Mouse (Mus musculus): ENCODE results near the gene Baiap2. TPM values are rescaled to one million over a fixed set of nuclear protein-coding genes. Genes with fewer than 3 reads are reported as not detected.

The Baiap2 gene
- total and polyA plus RNA-seq, 3 experiments: 3.4 to 6.7 (median 6.1) TPM

DNA sequence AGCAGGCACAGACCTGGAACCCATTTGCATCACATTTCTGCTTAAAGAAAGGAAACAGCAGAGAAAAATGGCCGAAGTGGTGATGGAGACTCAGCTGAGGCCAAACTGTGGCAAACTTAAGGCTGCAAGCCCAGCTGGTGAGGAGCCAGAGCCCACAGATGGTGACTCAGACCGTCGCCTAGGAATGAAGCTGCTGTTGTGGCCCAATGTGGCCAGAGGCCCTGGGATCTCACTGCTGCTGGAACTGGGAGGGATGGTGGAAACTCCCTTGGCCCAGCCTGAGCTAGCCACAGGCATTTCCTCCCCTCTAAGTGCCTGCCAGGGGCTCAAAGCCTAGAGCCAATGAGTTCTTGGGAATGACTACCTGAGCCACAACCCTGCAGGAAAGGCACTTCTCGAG, 9.4 kb upstream of the Baiap2 start (continued):
- TF ChIP-seq MEF2A (IDR thresholded peaks at IDR 0.05; ENCODE audit: borderline replicate concordance, low read depth, low read length) (no peak), NRF1 (IDR thresholded peaks at IDR 0.05; ENCODE audit: low read depth, low read length) (0 out of 2 replicates have a peak, but pooled peaks have one; percentile 3), MXI1 (IDR thresholded peaks at IDR 0.05; ENCODE audit: low read depth, low read length) (no peak), MAFK (IDR thresholded peaks at IDR 0.05; ENCODE audit: insufficient replicate concordance, low read length) (0 out of 2 replicates have a peak, but pooled peaks have one; percentile 9), ZNF384 (IDR thresholded peaks at IDR 0.05; ENCODE audit: low read depth, low read length) (no peak)

DNA sequence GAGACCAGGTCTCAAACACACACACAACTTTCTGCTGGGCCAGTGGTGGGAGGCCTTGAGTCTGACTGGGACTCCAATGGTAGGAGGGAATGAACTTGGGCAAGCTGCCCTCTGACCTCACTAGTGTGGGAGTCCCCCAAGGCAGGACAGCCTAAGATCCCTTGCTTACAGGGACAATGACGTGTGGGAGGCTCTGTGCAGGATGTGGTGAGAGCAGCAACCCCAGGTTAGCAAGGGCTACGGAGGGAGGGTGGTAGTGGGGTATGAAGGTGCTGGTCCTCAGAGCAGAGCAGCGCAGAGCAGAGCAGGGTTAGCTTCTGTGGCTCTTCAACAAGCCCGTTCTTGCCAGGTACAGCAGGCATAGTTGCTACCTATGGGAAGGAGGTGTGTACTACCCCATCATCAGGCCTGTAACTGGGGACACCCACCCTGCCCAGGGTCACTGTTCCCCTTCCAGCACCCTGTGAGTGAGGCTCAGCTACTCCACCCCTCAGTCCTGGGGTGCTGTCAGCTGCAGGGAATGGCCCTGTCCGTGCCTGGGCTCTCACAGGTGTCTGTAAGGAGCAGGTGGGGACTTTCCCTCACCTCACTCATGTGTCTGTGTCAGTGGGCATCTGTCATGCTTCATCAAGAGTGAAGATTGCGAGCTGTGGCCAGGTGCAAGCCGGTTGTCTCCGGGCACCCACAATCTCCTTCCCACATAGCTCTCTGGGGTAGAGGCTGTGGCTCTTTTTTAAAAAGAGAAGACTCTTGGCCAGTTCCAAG, 8.6 kb upstream of the Baiap2 start:
- dilution Hi-C loops (cut with MboI; ENCODE audit: extremely low pct_ligation_motif_present, extremely low pct_unique_long_range_greater_than_20kb, low sequenced_read_pairs) (no loop called here), in situ Hi-C loops (cut with MboI; ENCODE audit: low pct_ligation_motif_present, low pct_unique_long_range_greater_than_20kb, low sequenced_read_pairs) (no loop called here)
- H3K9ac ChIP-seq (ENCODE audit: insufficient read depth, low read depth): no peak overlapping the region
- peak overlapping the region; percentile 5; the same call in 1 of the 2 replicates for H3K27ac ChIP-seq (ENCODE audit: insufficient read depth, low read depth)
- no peaks in the 10 kb centered on the region for H3K36me3 ChIP-seq (replicated peaks in 1 of 2; ENCODE audit: control insufficient read depth in 1 of 2, insufficient read depth in 1 of 2, low read length in 1 of 2)
- DNase-seq (ENCODE audit: extremely low read depth): peak; percentile 70
- peaks cover 8% of the 10 kb centered on the region for H3K9me3 ChIP-seq (replicated peaks; ENCODE audit: low read length)
- H3K4me1 ChIP-seq (ENCODE audit: control insufficient read depth in 1 of 2, insufficient read depth in 2 of 2): peaks cover 26 to 81% of the 10 kb centered on the region in 2 experiments
- peak overlapping the region in 1 of 3 experiments; percentile 3 for H3K4me3 ChIP-seq (replicated peaks in 1 of 3; ENCODE audit: low read depth in 2 of 3, low read length in 2 of 3, poor library complexity in 1 of 3)
- H3K27me3 ChIP-seq (replicated peaks): peaks cover 14% of the 10 kb centered on the region
- H3K4me2 ChIP-seq (ENCODE audit: insufficient read depth, low read depth, poor library complexity, severe bottlenecking): no peak overlapping the region; the same call in 1 of the 2 replicates
- H3K79me2 ChIP-seq (replicated peaks; ENCODE audit: control insufficient read depth, extremely low read depth, insufficient read depth, poor library complexity, severe bottlenecking): no peaks in the 10 kb centered on the region
- TF ChIP-seq MYC (IDR thresholded peaks at IDR 0.05; ENCODE audit: low read depth, low read length) (0 out of 2 replicates have a peak, but pooled peaks have one; percentile 29), EP300 (IDR thresholded peaks at IDR 0.05; ENCODE audit: low read length) (peak; percentile 67), PAX5 (IDR thresholded peaks at IDR 0.05; ENCODE audit: low read length) (no peak), MEF2A (IDR thresholded peaks at IDR 0.05; ENCODE audit: borderline replicate concordance, low read depth, low read length) (0 out of 2 replicates have a peak, but pooled peaks have one; percentile 33), CHD2 (IDR thresholded peaks at IDR 0.05; ENCODE audit: low read length) (no peak), KAT2A (IDR thresholded peaks at IDR 0.05; ENCODE audit: insufficient replicate concordance, low read length) (no peak), ZMIZ1 (IDR thresholded peaks at IDR 0.05; ENCODE audit: low read depth, low read length) (no peak), MAZ (IDR thresholded peaks at IDR 0.05; ENCODE audit: low read depth, low read length) (0 out of 2 replicates have a peak, but pooled peaks have one; percentile 48), ELF1 (IDR thresholded peaks at IDR 0.05; ENCODE audit: low read depth, low read length) (no peak), USF1 (IDR thresholded peaks at IDR 0.05; ENCODE audit: low read depth, low read length) (no peak), SMC3 (IDR thresholded peaks at IDR 0.05; ENCODE audit: low read depth, low read length) (no peak), TBP (conservative IDR thresholded peaks at IDR 0.05; ENCODE audit: low read depth, low read length) (0 out of 2 replicates have a peak, but pooled peaks have one; percentile 17), MAFK (IDR thresholded peaks at IDR 0.05; ENCODE audit: insufficient replicate concordance, low read length) (no peak), ZKSCAN1 (IDR thresholded peaks at IDR 0.05; ENCODE audit: borderline replicate concordance, low read depth, low read length) (no peak), CTCF (conservative IDR thresholded peaks at IDR 0.05 in 1 of 2, IDR thresholded peaks at IDR 0.05 in 1 of 2; ENCODE audit: low read depth in 2 of 2, low read length in 2 of 2) (no peak), USF2 (conservative IDR thresholded peaks at IDR 0.05; ENCODE audit: low read depth, low read length) (no peak), IRF4 (IDR thresholded peaks at IDR 0.05; ENCODE audit: low read depth, low read length) (0 out of 2 replicates have a peak, but pooled peaks have one; percentile 5), HCFC1 (IDR thresholded peaks at IDR 0.05; ENCODE audit: low read depth, low read length) (no peak), BHLHE40 (IDR thresholded peaks at IDR 0.05; ENCODE audit: low read depth, low read length) (peak; percentile 84), JUN (IDR thresholded peaks at IDR 0.05; ENCODE audit: insufficient read depth, low read depth, low read length) (no peak), ETS1 (conservative IDR thresholded peaks at IDR 0.05; ENCODE audit: low read depth, low read length) (peak; percentile 77), MXI1 (IDR thresholded peaks at IDR 0.05; ENCODE audit: low read depth, low read length) (peak; percentile 65), JUND (conservative IDR thresholded peaks at IDR 0.05; ENCODE audit: low read depth, low read length) (no peak), POLR2A (IDR thresholded peaks at IDR 0.05; ENCODE audit: low read depth, low read length) (no peak), CHD1 (IDR thresholded peaks at IDR 0.05; ENCODE audit: low read depth, low read length) (0 out of 2 replicates have a peak, but pooled peaks have one; percentile 57), GABPA (IDR thresholded peaks at IDR 0.05; ENCODE audit: insufficient replicate concordance, low read depth, low read length) (no peak), UBTF (IDR thresholded peaks at IDR 0.05; ENCODE audit: low read depth, low read length) (no peak), ZC3H11A (IDR thresholded peaks at IDR 0.05; ENCODE audit: low read depth, low read length) (no peak), RAD21 (IDR thresholded peaks at IDR 0.05; ENCODE audit: low read depth, low read length) (no peak), POLR2AphosphoS2 (IDR thresholded peaks at IDR 0.05; ENCODE audit: low read depth, low read length) (no peak), E2F4 (IDR thresholded peaks at IDR 0.05; ENCODE audit: insufficient replicate concordance, low read depth, low read length) (no peak), NRF1 (IDR thresholded peaks at IDR 0.05; ENCODE audit: low read depth, low read length) (no peak), TCF12 (IDR thresholded peaks at IDR 0.05; ENCODE audit: low read depth, low read length) (peak; percentile 95), ZNF384 (IDR thresholded peaks at IDR 0.05; ENCODE audit: low read depth, low read length) (no peak), MAX (IDR thresholded peaks at IDR 0.05; ENCODE audit: low read length) (no peak)

All from CH12.LX (cell line).